Mouse (Mus musculus) hindbrain, embryonic 13.5 days (tissue): ENCODE data around the gene Paqr6. TPM values are rescaled to one million over a fixed set of nuclear protein-coding genes. Genes with fewer than 3 reads are reported as not detected.
A peak's percentile ranks its signal among the peaks of the same experiment; 100 is the strongest.
"Not testable (repeated sequence)": the region's sequence is repeated elsewhere in the genome, so short reads cannot be mapped to it uniquely, and the experiment has no call there.

Experiments
- ATAC-seq: fragments of 200-750 bp; cut with Nextera tagmentation; 2 replicates; pipeline ENCODE4 v1.8.0; 2017; ENCODE audit warnings: moderate TSS enrichment; ENCODE audit not compliant: low FRiP score
- H3K27ac ChIP-seq: fragments of 300-500 bp; sonication (generic); 2 replicates; pipeline ENCODE4 v1.5.1; 2015; ENCODE audit warnings: inconsistent platforms, mild to moderate bottlenecking, moderate library complexity
- H3K27me3 ChIP-seq: fragments of 300-500 bp; sonication (generic); 2 replicates; pipeline ENCODE4 v1.6.1; 2015; ENCODE audit warnings: mild to moderate bottlenecking, inconsistent platforms
- H3K36me3 ChIP-seq: fragments of 300-500 bp; sonication (generic); 2 replicates; pipeline ENCODE4 v1.6.1; 2015; ENCODE audit warnings: mild to moderate bottlenecking, inconsistent platforms
- H3K4me1 ChIP-seq: fragments of 300-500 bp; sonication (generic); replicated peaks from 2 replicates; pipeline ENCODE4 v1.6.1; 2015; ENCODE audit warnings: inconsistent platforms
- H3K4me2 ChIP-seq: fragments of 300-500 bp; sonication (generic); 2 replicates; pipeline ENCODE4 v1.6.1; 2015; ENCODE audit warnings: inconsistent platforms, mild to moderate bottlenecking, moderate library complexity
- H3K4me3 ChIP-seq: fragments of 300-500 bp; sonication (generic); 2 replicates; pipeline ENCODE4 v1.5.1; 2015; ENCODE audit warnings: mild to moderate bottlenecking, inconsistent platforms
- H3K9ac ChIP-seq: fragments of 300-500 bp; sonication (generic); 2 replicates; pipeline ENCODE4 v1.6.1; 2015; ENCODE audit warnings: mild to moderate bottlenecking, inconsistent platforms
- H3K9me3 ChIP-seq: fragments of 300-500 bp; sonication (generic); 2 replicates; pipeline ENCODE4 v1.6.1; 2016; ENCODE audit warnings: inconsistent platforms
- WGBS: fragments of 180-500 bp; shearing (Covaris S2); methylation state at CpG from one replicate; pipeline ENCODE4 v1.1.7; 2015; 5-methylcytosine and 5-hydroxymethylcytosine counted together
- polyA plus RNA-seq: library from polyadenylated mRNA; unstranded; fragments of >200 nt; fragmentation: Nextera tagmentation; extraction: Ambion mirVana; gene quantifications from 2 replicates; pipeline ENCODE4 v1.2.1, GENCODE M21; 2015

Gene Paqr6
- polyA plus RNA-seq, 1 experiment from 2014 or later, result 2.9 TPM

GRCm38 (mm10) chr3:88368511-88368910, 4.1 kb downstream of the Paqr6 start:
- H3K4me1 ChIP-seq, result peaks cover 13% of the 10 kb centered on the region
- not testable (repeated sequence) for H3K36me3 ChIP-seq, H3K4me2 ChIP-seq, ATAC-seq, H3K27ac ChIP-seq, H3K9ac ChIP-seq, H3K4me3 ChIP-seq
- 88% methylated on average over 7 of the region's 7 CpGs for WGBS
- peaks cover 11% of the 10 kb centered on the region for H3K9me3 ChIP-seq
- H3K27me3 ChIP-seq, result peaks cover 26% of the 10 kb centered on the region

GRCm38 (mm10) chr3:88372643-88373042, 8.3 kb downstream of the Paqr6 start, which contains the start of gene Bglap3:
TSS of gene Bglap3 (minus strand) at chr3:88372743.
- not testable (repeated sequence) for H3K9ac ChIP-seq, H3K4me3 ChIP-seq, H3K4me1 ChIP-seq, H3K4me2 ChIP-seq, H3K27ac ChIP-seq, H3K36me3 ChIP-seq, ATAC-seq, H3K27me3 ChIP-seq
- H3K9me3 ChIP-seq, result peaks cover 11% of the 10 kb centered on the region
- 94% methylated on average over 9 of the region's 9 CpGs for WGBS

- peak overlapping the region; percentile 37 for H3K4me2 ChIP-seq
- H3K4me3 ChIP-seq, result peak overlapping the region; percentile 16
- H3K9me3 ChIP-seq, H3K27me3 ChIP-seq, H3K36me3 ChIP-seq, H3K4me1 ChIP-seq: not testable (repeated sequence)
- peak overlapping the region; percentile 79 for H3K27ac ChIP-seq
- H3K9ac ChIP-seq, result peak overlapping the region; percentile 43; the same call in 1 of the 2 replicates
- peak; percentile 91 for ATAC-seq
- 9% methylated on average over 19 of the region's 19 CpGs for WGBS
These were observed 11.6 kb downstream of the Paqr6 start for GRCm38 (mm10) chr3:88375750-88376626.

GRCm38 (mm10) chr3:88376644-88377043, 12.3 kb downstream of the Paqr6 start:
- H3K9ac ChIP-seq, H3K27me3 ChIP-seq, H3K36me3 ChIP-seq, H3K4me3 ChIP-seq, H3K9me3 ChIP-seq: not testable (repeated sequence)
- H3K27ac ChIP-seq, result peak overlapping the region; percentile 79
- peak overlapping the region; percentile 37 for H3K4me2 ChIP-seq
- 23% methylated on average over 5 of the region's 7 CpGs for WGBS
- H3K4me1 ChIP-seq, result peaks cover 11% of the 10 kb centered on the region
- peak; percentile 25; the same call in 1 of the 2 replicates for ATAC-seq

DNA sequence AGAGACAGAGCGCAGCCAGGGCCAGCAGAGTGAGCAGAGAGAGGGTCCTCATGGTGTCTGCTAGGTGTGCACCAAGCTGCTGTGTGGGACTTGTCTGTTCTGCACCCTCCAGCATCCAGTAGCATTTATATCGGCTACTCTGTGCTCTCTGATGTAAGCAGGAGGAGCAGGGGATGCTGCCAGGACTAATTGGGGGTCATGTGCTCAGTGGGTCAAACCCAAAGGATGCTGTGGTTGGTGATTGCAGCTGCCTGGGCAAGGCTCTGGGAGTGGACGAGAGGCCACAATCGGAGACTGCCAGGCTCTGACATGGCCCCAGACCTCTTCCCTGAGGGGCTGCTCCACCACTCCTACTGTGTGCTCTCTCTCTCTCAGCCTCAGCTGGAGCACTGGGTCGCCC, 14.2 kb downstream of the Paqr6 start, which contains the start of gene Bglap2:
Gene Bglap2, minus strand, starts transcription at position 101 of the 400 bp plus-strand sequence.
- not testable (repeated sequence) for H3K4me2 ChIP-seq, H3K27me3 ChIP-seq, H3K36me3 ChIP-seq, H3K4me3 ChIP-seq, H3K9me3 ChIP-seq, ATAC-seq, H3K27ac ChIP-seq, H3K9ac ChIP-seq
- H3K4me1 ChIP-seq, result peaks cover 14% of the 10 kb centered on the region
- 83% methylated on average over 5 of the region's 5 CpGs for WGBS

DNA sequence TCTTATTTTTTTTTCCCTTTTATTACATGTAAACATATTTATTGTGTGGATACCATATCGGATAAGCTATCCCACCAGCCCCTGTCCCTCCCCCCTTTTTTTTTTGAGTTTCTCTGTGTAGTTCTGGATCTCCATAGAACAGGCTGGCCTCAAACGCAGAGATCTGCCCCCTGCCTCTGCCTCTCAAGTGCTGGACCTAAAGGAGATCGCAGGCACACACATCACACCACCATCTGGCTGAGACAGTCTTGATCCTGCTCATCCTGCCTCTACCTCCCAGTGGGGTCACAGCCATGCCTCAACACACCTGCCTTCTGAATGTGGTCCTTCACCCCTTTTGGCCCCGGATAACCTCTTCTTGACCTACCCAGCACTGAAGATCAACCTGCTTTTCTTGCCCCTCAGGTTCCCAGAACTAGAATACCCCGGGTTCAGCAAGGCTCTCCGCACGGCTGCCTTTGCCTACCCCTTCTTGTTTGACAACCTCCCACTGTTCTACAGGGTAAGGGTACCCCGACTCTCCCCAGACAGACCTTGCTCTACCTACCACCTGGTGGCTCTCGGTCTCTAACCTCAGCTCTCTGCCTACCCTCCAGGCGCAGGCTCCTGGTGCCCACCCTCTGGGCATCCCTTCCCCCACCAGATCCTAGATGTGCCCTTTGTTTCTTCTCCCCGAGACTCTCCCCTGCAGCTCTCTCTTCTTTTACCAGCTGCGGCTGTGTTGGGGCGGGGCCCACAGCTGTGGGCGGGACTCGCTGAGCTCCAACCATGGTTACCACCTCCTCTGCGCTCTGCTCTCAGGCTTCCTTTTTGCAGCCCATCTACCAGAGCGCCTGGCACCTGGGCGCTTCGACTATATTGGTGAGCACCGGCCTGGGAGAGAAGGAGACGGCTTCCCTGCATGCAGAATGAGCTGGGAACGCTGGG, 17.3 kb downstream of the Paqr6 start:
- H3K27ac ChIP-seq, result peak overlapping the region; percentile 85
- H3K36me3 ChIP-seq, H3K9me3 ChIP-seq, H3K4me1 ChIP-seq, H3K27me3 ChIP-seq: not testable (repeated sequence)
- 7% methylated on average over 20 of the region's 22 CpGs for WGBS
- H3K4me2 ChIP-seq, result peak overlapping the region; percentile 47
- H3K9ac ChIP-seq, result peak overlapping the region; percentile 56; the same call in 1 of the 2 replicates
- ATAC-seq, result peak; percentile 88
- H3K4me3 ChIP-seq, result peak overlapping the region; percentile 29

GRCm38 (mm10) chr3:88382383-88382782, 18.0 kb downstream of the Paqr6 start:
- not testable (repeated sequence) for H3K4me3 ChIP-seq, H3K27ac ChIP-seq, H3K4me2 ChIP-seq, H3K9me3 ChIP-seq, H3K27me3 ChIP-seq, H3K36me3 ChIP-seq, H3K4me1 ChIP-seq, H3K9ac ChIP-seq
- 50% methylated on average over 3 of the region's 7 CpGs for WGBS
- ATAC-seq, result peak; percentile 40; the same call in 1 of the 2 replicates

DNA sequence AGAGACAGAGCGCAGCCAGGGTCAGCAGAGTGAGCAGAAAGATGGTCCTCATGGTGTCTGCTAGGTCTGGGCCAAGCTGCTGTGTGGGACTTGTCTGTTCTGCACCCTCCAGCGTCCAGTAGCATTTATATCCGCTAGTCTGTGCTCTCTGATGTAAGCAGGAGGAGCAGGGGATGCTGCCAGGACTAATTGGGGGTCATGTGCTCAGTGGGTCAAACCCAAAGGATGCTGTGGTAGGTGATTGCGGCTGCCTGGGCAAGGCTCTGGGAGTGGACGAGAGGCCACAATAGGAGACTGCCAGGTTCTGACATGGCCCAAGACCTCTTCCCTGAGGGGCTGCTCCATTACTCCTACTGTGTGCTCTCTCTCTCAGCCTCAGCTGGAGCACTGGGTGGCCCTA, 20.0 kb downstream of the Paqr6 start, which contains the start of gene Bglap:
Gene Bglap, minus strand, starts transcription at position 101 of the 400 bp plus-strand sequence.
- ATAC-seq, result no peak
- Histone ChIP-seq H3K36me3 (no peaks in the 10 kb centered on the region), H3K4me1 (peaks cover 7% of the 10 kb centered on the region; the same call in 1 of the 2 replicates), H3K4me2 (no peak within 1 kb of the TSS), H3K9ac (no peak within 1 kb of the TSS), H3K9me3 (no peaks in the 10 kb centered on the region), H3K4me3 (no peak within 1 kb of the TSS), H3K27ac (no peak within 1 kb of the TSS), H3K27me3 (no peaks in the 10 kb centered on the region)
- WGBS, result 81% methylated on average over 5 of the region's 5 CpGs

DNA sequence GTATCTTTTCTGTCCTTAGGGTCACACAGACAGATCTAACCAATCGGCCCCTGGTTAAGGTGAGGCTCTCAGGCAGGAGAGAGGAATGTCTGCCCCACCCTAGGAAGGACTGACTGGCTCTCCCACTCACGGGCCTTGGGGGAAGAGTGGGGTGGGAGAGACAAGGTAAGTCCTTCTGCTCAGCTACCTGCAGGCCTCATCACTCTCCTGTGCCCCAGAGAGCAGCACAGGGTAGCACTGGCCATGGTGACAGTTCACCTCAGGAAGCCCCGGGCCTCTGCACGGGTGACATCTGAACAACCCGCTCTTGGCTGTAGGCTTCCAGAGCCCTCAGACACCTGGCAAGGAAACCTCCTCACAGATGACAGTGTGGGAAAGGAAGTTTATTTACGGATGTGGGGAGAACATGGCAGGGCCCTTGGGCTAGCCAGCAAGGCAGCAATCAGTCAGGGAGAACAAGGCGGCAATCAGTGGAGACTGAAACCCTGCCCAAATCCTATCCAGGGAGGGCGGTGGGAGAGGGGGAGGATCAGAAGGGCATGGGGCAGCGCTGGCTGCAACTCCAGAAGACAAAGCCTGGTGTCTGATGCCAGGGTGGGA, 29.5 kb downstream of the Paqr6 start:
- 90% methylated on average over 9 of the region's 9 CpGs for WGBS
- Histone ChIP-seq H3K27me3 (no peaks in the 10 kb centered on the region), H3K4me3 (no peak overlapping the region), H3K36me3 (peaks cover 6% of the 10 kb centered on the region), H3K27ac (no peak overlapping the region), H3K9me3 (no peaks in the 10 kb centered on the region), H3K4me1 (no peaks in the 10 kb centered on the region), H3K9ac (no peak overlapping the region), H3K4me2 (no peak overlapping the region)
- no peak for ATAC-seq

GRCm38 (mm10) chr3:88395288-88395687, 30.9 kb downstream of the Paqr6 start:
- Histone ChIP-seq H3K4me1 (no peaks in the 10 kb centered on the region), H3K9ac (no peak overlapping the region), H3K27ac (no peak overlapping the region), H3K9me3 (no peaks in the 10 kb centered on the region), H3K36me3 (peaks cover 10% of the 10 kb centered on the region), H3K4me2 (no peak overlapping the region), H3K27me3 (no peaks in the 10 kb centered on the region), H3K4me3 (no peak overlapping the region)
- 97% methylated on average over 6 of the region's 6 CpGs for WGBS
- no peak for ATAC-seq

GRCm38 (mm10) chr3:88395742-88396141, 31.4 kb downstream of the Paqr6 start:
- 96% methylated on average over 8 of the region's 8 CpGs for WGBS
- no peak for ATAC-seq
- Histone ChIP-seq H3K9ac (no peak overlapping the region), H3K27ac (no peak overlapping the region), H3K27me3 (no peaks in the 10 kb centered on the region), H3K36me3 (peaks cover 10% of the 10 kb centered on the region), H3K4me1 (no peaks in the 10 kb centered on the region), H3K4me2 (no peak overlapping the region), H3K4me3 (no peak overlapping the region), H3K9me3 (no peaks in the 10 kb centered on the region)

- H3K27ac ChIP-seq, result no peak overlapping the region
- no peak overlapping the region for H3K9ac ChIP-seq
- H3K4me2 ChIP-seq, result no peak overlapping the region
- 53% methylated on average over 2 of the region's 2 CpGs for WGBS
- peaks cover 10% of the 10 kb centered on the region for H3K36me3 ChIP-seq
- H3K4me1 ChIP-seq, result no peaks in the 10 kb centered on the region
- no peaks in the 10 kb centered on the region for H3K27me3 ChIP-seq
- ATAC-seq, result no peak
- no peak overlapping the region for H3K4me3 ChIP-seq
- H3K9me3 ChIP-seq, result no peaks in the 10 kb centered on the region
These were observed 34.3 kb downstream of the Paqr6 start for GRCm38 (mm10) chr3:88398666-88399065.
